Mouse (Mus musculus): ENCODE results near the gene Dennd2a. TPM values are rescaled to one million over a fixed set of nuclear protein-coding genes. Genes with fewer than 3 reads are reported as not detected.

The Dennd2a gene
- polyA plus RNA-seq, 1 experiment from 2014 or later = 33.1 TPM

- H3K4me3 ChIP-seq (ENCODE audit: low read depth, low read length) = no peak overlapping the region
- 95% methylated on average over 14 of the region's 14 CpGs for WGBS
- H3K9me3 ChIP-seq (ENCODE audit: low read depth, low read length) = no peaks in the 10 kb centered on the region
- H3K27ac ChIP-seq (ENCODE audit: low read depth) = no peak overlapping the region
- TF ChIP-seq CTCF (IDR thresholded peaks at IDR 0.05; ENCODE audit: low read depth) = no peak
- 0 out of 2 replicates have a peak, but pooled peaks cover 3% of the 10 kb centered on the region for H3K4me1 ChIP-seq (ENCODE audit: insufficient read depth)
- H3K36me3 ChIP-seq (ENCODE audit: insufficient read depth) = peaks cover 56% of the 10 kb centered on the region
- DNase-seq (no peak), ATAC-seq (ENCODE audit: insufficient read depth) (no peak)
- H3K27me3 ChIP-seq (ENCODE audit: insufficient read depth, low read length) = no peaks in the 10 kb centered on the region
- H3K4me2 ChIP-seq = no peak overlapping the region
- no peak overlapping the region for H3K9ac ChIP-seq
These were observed 87.6 kb downstream of the Dennd2a start for GRCm38 (mm10) chr6:39470076-39470475.

DNA sequence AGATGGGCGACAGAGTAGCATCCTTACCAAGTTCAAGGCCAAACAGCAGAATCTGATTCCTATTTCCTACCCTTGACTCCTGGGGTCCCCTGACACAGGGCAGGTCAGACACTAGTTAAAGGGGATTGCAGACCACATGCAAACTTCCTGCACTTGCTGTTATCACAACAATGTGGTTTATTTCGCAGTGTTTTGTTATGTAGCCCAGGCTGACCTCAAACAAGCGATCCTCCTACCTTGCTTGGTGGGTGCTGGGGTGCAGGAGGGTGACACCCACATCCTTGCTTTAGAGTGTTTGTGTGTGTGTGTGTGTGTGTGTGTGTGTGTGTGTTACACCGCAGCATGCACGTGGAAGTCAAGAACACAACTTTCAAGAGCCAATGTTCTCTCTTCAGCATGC is 88.2 kb downstream of the Dennd2a start:
- 86% methylated on average over 5 of the region's 5 CpGs for WGBS
- Histone ChIP-seq H3K36me3 (ENCODE audit: insufficient read depth) (peaks cover 62% of the 10 kb centered on the region), H3K4me3 (ENCODE audit: low read depth, low read length) (no peak overlapping the region), H3K9me3 (ENCODE audit: low read depth, low read length) (no peaks in the 10 kb centered on the region), H3K4me2 (no peak overlapping the region), H3K27me3 (ENCODE audit: insufficient read depth, low read length) (no peaks in the 10 kb centered on the region), H3K9ac (no peak overlapping the region), H3K27ac (ENCODE audit: low read depth) (no peak overlapping the region), H3K4me1 (ENCODE audit: insufficient read depth) (no peaks in the 10 kb centered on the region)
- ATAC-seq (ENCODE audit: insufficient read depth) = no peak
- no peak for TF ChIP-seq CTCF (IDR thresholded peaks at IDR 0.05; ENCODE audit: low read depth)
- DNase-seq = no peak

DNA sequence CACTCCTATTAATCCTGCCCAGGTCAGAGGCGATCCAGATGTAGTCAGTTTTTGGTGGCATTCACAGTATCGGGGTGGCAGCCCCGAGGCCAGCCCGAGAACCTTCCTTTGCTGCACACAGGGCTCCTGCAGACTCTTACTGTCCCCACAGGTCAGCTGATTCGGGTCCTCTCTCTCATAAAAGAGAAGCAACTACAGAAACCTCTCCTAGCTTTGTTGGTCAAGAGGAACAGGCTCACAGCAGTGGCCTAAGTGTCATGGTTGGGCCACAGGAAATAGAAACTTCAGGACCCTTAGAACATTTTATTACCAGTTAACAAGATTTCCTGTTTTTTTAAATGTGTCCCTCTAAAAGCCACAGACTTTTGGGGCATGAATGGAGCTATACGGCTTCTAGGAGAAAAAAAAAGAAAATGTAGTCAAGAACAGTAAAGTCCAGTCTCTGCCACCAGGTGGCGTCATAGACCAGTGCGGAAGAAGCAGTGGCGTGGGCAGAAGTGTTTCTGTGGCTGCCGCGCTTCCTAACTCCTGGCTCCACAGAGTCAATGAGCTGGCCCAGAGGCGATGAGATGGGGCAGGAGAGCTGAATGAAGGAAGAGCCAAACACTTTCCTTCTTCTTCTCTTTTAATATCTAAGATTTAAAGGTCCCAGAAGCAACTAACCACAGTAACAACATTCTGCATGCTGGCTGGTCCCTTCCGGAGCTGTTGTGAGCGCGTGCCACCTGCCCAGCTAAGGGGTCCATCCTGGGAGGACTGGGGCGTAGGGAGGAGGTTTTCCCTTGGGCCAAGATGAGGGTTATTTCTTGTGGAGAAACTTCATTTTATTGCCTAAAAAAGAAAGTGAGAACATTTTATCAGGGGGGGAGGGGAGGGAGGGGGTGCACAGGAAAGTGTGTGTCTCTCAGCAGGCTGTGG is 94.8 kb downstream of the Dennd2a start:
- H3K27ac ChIP-seq (ENCODE audit: low read depth) = no peak overlapping the region
- peak; percentile 95 for DNase-seq
- H3K4me2 ChIP-seq = no peak overlapping the region
- H3K36me3 ChIP-seq (ENCODE audit: insufficient read depth) = peaks cover 46% of the 10 kb centered on the region
- WGBS = 49% methylated on average over 16 of the region's 16 CpGs
- H3K27me3 ChIP-seq (ENCODE audit: insufficient read depth, low read length) = no peaks in the 10 kb centered on the region
- peak; percentile 89 for TF ChIP-seq CTCF (IDR thresholded peaks at IDR 0.05; ENCODE audit: low read depth)
- no peaks in the 10 kb centered on the region for H3K4me1 ChIP-seq (ENCODE audit: insufficient read depth)
- ATAC-seq (ENCODE audit: insufficient read depth) = peak; percentile 56
- no peak overlapping the region for H3K4me3 ChIP-seq (ENCODE audit: low read depth, low read length)
- H3K9me3 ChIP-seq (ENCODE audit: low read depth, low read length) = no peaks in the 10 kb centered on the region
- no peak overlapping the region for H3K9ac ChIP-seq

DNA sequence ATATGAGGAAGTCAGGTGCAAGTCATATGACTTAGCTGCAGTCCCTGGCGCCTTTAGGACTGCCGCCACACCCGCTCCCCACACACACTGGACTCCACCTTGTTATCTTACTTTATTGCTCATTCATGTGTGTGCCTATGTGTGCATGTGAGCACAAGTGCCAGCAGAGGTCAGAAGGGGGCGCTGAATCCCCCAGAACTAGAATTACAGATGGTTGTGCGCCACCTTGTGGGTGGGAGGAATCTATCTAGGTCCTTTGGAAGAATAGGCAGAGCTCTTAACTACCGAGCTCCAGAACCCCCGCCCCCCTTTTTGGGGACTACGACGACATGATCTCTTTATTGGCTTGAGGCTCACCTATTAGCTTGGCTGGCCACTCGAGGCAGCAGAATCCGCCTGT is 97.6 kb downstream of the Dennd2a start:
- no peak overlapping the region for H3K4me2 ChIP-seq
- H3K9ac ChIP-seq = no peak overlapping the region
- TF ChIP-seq CTCF (IDR thresholded peaks at IDR 0.05; ENCODE audit: low read depth) = peak; percentile 28
- DNase-seq = no peak
- WGBS = 95% methylated on average over 11 of the region's 11 CpGs
- no peak for ATAC-seq (ENCODE audit: insufficient read depth)
- H3K36me3 ChIP-seq (ENCODE audit: insufficient read depth) = peaks cover 35% of the 10 kb centered on the region
- H3K9me3 ChIP-seq (ENCODE audit: low read depth, low read length) = no peaks in the 10 kb centered on the region
- H3K27ac ChIP-seq (ENCODE audit: low read depth) = no peak overlapping the region
- no peaks in the 10 kb centered on the region for H3K27me3 ChIP-seq (ENCODE audit: insufficient read depth, low read length)
- H3K4me3 ChIP-seq (ENCODE audit: low read depth, low read length) = no peak overlapping the region
- no peaks in the 10 kb centered on the region for H3K4me1 ChIP-seq (ENCODE audit: insufficient read depth)

- no peak for ATAC-seq (ENCODE audit: insufficient read depth)
- H3K4me2 ChIP-seq = no peak overlapping the region
- H3K27me3 ChIP-seq (ENCODE audit: insufficient read depth, low read length) = no peaks in the 10 kb centered on the region
- TF ChIP-seq CTCF (IDR thresholded peaks at IDR 0.05; ENCODE audit: low read depth) = no peak
- peaks cover 6% of the 10 kb centered on the region for H3K36me3 ChIP-seq (ENCODE audit: insufficient read depth)
- WGBS = 75% methylated on average over 8 of the region's 8 CpGs
- no peak overlapping the region for H3K9ac ChIP-seq
- H3K9me3 ChIP-seq (ENCODE audit: low read depth, low read length) = no peaks in the 10 kb centered on the region
- H3K4me1 ChIP-seq (ENCODE audit: insufficient read depth) = no peaks in the 10 kb centered on the region
- no peak overlapping the region for H3K27ac ChIP-seq (ENCODE audit: low read depth)
- H3K4me3 ChIP-seq (ENCODE audit: low read depth, low read length) = no peak overlapping the region
- no peak for DNase-seq
These were observed 102.1 kb downstream of the Dennd2a start for GRCm38 (mm10) chr6:39455339-39456160.

DNA sequence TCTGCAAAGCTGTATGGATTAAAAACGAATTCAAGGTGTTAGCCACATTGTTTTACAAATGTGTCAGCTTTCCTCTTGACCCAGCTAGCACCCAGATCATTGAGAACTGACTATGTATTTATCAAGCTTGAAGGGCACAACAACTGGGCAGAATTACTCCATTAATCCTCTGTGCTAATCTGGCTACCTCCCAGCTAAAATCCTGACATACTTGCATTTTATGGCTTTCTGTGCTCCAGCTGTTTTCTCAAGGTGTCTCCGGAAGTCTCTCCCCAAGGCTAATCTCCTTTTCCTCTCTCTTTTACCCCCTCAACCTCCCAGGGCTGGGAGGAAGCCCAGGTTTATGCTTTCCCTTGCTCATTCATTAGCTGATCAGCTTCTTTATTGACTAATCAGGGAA is 103.1 kb downstream of the Dennd2a start:
- ATAC-seq (ENCODE audit: insufficient read depth) (no peak), DNase-seq (no peak)
- Histone ChIP-seq H3K36me3 (ENCODE audit: insufficient read depth) (no peaks in the 10 kb centered on the region), H3K9me3 (ENCODE audit: low read depth, low read length) (no peaks in the 10 kb centered on the region), H3K27ac (ENCODE audit: low read depth) (no peak overlapping the region), H3K27me3 (ENCODE audit: insufficient read depth, low read length) (no peaks in the 10 kb centered on the region), H3K4me2 (no peak overlapping the region), H3K4me3 (ENCODE audit: low read depth, low read length) (no peak overlapping the region), H3K9ac (no peak overlapping the region), H3K4me1 (ENCODE audit: insufficient read depth) (no peaks in the 10 kb centered on the region)
- WGBS = 53% methylated on average over 2 of the region's 2 CpGs
- no peak for TF ChIP-seq CTCF (IDR thresholded peaks at IDR 0.05; ENCODE audit: low read depth)

- DNase-seq = no peak
- no peak overlapping the region for H3K4me2 ChIP-seq
- no peaks in the 10 kb centered on the region for H3K4me1 ChIP-seq (ENCODE audit: insufficient read depth)
- no peaks in the 10 kb centered on the region for H3K36me3 ChIP-seq (ENCODE audit: insufficient read depth)
- H3K27ac ChIP-seq (ENCODE audit: low read depth) = no peak overlapping the region
- no peak overlapping the region for H3K9ac ChIP-seq
- no peak for ATAC-seq (ENCODE audit: insufficient read depth)
- no peak overlapping the region for H3K4me3 ChIP-seq (ENCODE audit: low read depth, low read length)
- TF ChIP-seq CTCF (IDR thresholded peaks at IDR 0.05; ENCODE audit: low read depth) = no peak
- 87% methylated on average over 4 of the region's 4 CpGs for WGBS
- no peaks in the 10 kb centered on the region for H3K9me3 ChIP-seq (ENCODE audit: low read depth, low read length)
- H3K27me3 ChIP-seq (ENCODE audit: insufficient read depth, low read length) = no peaks in the 10 kb centered on the region
These were observed 104.1 kb downstream of the Dennd2a start for GRCm38 (mm10) chr6:39453564-39453963.

Measured in lung, embryonic 14.5 days (tissue).